Mouse (Mus musculus) G1E (cell line): ENCODE results near the gene Sdccag8.

Experiments used
- CTCF ChIP-seq: IDR thresholded peaks from 2 replicates; pipeline ENCODE4 v1.5.1; 2012; ENCODE audit warnings: low read depth, low read length, inconsistent platforms, mixed read lengths
- GATA1 ChIP-seq: IDR thresholded peaks from 2 replicates; pipeline ENCODE4 v1.6.1; 2012; ENCODE audit warnings: borderline replicate concordance, low read length, inconsistent platforms, mixed read lengths

DNA sequence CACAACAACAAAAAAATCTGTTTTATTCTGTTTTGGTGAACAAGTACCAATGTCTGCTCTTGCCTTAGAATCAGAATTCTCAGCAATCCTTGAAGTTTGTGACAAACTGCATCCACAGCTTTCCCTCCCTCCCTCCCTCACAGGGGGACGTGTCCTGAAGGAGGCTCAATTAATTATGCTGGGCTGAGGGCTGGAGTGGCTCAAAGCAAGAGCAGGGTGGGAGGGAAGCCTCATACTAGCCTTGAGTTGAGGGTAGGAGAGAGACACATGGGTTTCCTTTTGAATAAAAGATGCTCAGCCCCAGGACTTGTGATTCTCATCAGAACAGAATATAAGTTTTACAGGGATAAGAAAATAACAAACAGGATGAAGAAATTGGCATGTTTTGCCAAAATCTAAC is 217.8 kb downstream of the Sdccag8 start:
- TF ChIP-seq CTCF, result no peak
- no peak for TF ChIP-seq GATA1
